Mouse (Mus musculus): ENCODE results near the gene Msi1. TPM values are rescaled to one million over a fixed set of nuclear protein-coding genes. Genes with fewer than 3 reads are reported as not detected.

The Msi1 gene
- total and polyA plus RNA-seq, 3 experiments, result 3.5 to 5.7 TPM; not detected in 1

- DNase-seq (ENCODE audit: low read depth, low spot score), result no peak
- no peaks in the 10 kb centered on the region for H3K27me3 ChIP-seq (ENCODE audit: control insufficient read depth in 1 of 2, insufficient read depth in 2 of 2, low read length in 2 of 2)
- TF ChIP-seq TCF12 (IDR thresholded peaks at IDR 0.05; ENCODE audit: low read depth, low read length), result no peak
- no peak for TF ChIP-seq EP300 (IDR thresholded peaks at IDR 0.05; ENCODE audit: low read depth in 1 of 2, low read length in 2 of 2)
- TF ChIP-seq ZC3H11A (IDR thresholded peaks at IDR 0.05; ENCODE audit: low read depth, low read length), result no peak
- peak; percentile 66; the same call in 1 of the 2 replicates for TF ChIP-seq USF1 (IDR thresholded peaks at IDR 0.05; ENCODE audit: low read depth, low read length)
- TF ChIP-seq ZNF384 (IDR thresholded peaks at IDR 0.05; ENCODE audit: low read depth, low read length), result no peak
- TF ChIP-seq MYC (IDR thresholded peaks at IDR 0.05; ENCODE audit: low read depth, low read length), result no peak
- no peaks in the 10 kb centered on the region for H3K79me2 ChIP-seq (ENCODE audit: control insufficient read depth, insufficient read depth, low read length, poor library complexity)
- H3K4me1 ChIP-seq (ENCODE audit: control insufficient read depth in 1 of 2, insufficient read depth in 2 of 2, low read length in 2 of 2), result no peaks in the 10 kb centered on the region
- no peak overlapping the region for H3K27ac ChIP-seq (ENCODE audit: control insufficient read depth, low read depth, low read length)
- H3K9me3 ChIP-seq (replicated peaks; ENCODE audit: insufficient read depth, low read length), result no peaks in the 10 kb centered on the region
- H3K36me3 ChIP-seq (ENCODE audit: control insufficient read depth in 1 of 2, insufficient read depth in 2 of 2, low read length in 2 of 2), result no peaks in the 10 kb centered on the region
- H3K4me3 ChIP-seq (ENCODE audit: control insufficient read depth in 1 of 2, insufficient read depth in 1 of 2, low read depth in 2 of 2, low read length in 2 of 2), result no peak overlapping the region
- no peak overlapping the region for H3K9ac ChIP-seq (ENCODE audit: control insufficient read depth, low read depth, low read length, poor library complexity, severe bottlenecking)
Observed at GRCm38 (mm10) chr5:115458918-115459317, 29.5 kb downstream of the Msi1 start.

GRCm38 (mm10) chr5:115464408-115465115, 35.2 kb downstream of the Msi1 start:
- no peaks in the 10 kb centered on the region for H3K79me2 ChIP-seq (ENCODE audit: control insufficient read depth, insufficient read depth, low read length, poor library complexity)
- H3K4me1 ChIP-seq (ENCODE audit: control insufficient read depth in 1 of 2, insufficient read depth in 2 of 2, low read length in 2 of 2), result peaks cover 2 to 7% of the 10 kb centered on the region in 2 experiments; a peak in 2 of 4 replicates
- H3K4me3 ChIP-seq (ENCODE audit: control insufficient read depth in 1 of 2, insufficient read depth in 1 of 2, low read depth in 2 of 2, low read length in 2 of 2), result no peak overlapping the region
- no peaks in the 10 kb centered on the region for H3K9me3 ChIP-seq (replicated peaks; ENCODE audit: insufficient read depth, low read length)
- no peaks in the 10 kb centered on the region for H3K27me3 ChIP-seq (ENCODE audit: control insufficient read depth in 1 of 2, insufficient read depth in 2 of 2, low read length in 2 of 2)
- no peak overlapping the region for H3K27ac ChIP-seq (ENCODE audit: control insufficient read depth, low read depth, low read length)
- peak; percentile 24 for DNase-seq (ENCODE audit: low read depth, low spot score)
- TF ChIP-seq CTCF (IDR thresholded peaks at IDR 0.05 in 2 of 3, conservative IDR thresholded peaks at IDR 0.05 in 1 of 3; ENCODE audit: control insufficient read depth in 1 of 3, insufficient read depth in 1 of 3, low read depth in 2 of 3, low read length in 3 of 3, poor library complexity in 1 of 3, severe bottlenecking in 1 of 3) (peak in 1 of 3 experiments; percentile 26; a peak in 2 of 6 replicates), NELFE (IDR thresholded peaks at IDR 0.05; ENCODE audit: low read depth, low read length) (no peak), E2F4 (IDR thresholded peaks at IDR 0.05; ENCODE audit: borderline replicate concordance, low read depth, low read length) (no peak)
- H3K36me3 ChIP-seq (ENCODE audit: control insufficient read depth in 1 of 2, insufficient read depth in 2 of 2, low read length in 2 of 2), result peaks cover 0 to 7% of the 10 kb centered on the region in 2 experiments; a peak in 2 of 4 replicates
- no peak overlapping the region for H3K9ac ChIP-seq (ENCODE audit: control insufficient read depth, low read depth, low read length, poor library complexity, severe bottlenecking)

- DNase-seq (ENCODE audit: low read depth, low spot score), result peak; percentile 86
- TF ChIP-seq RCOR1 (IDR thresholded peaks at IDR 0.05; ENCODE audit: low read depth, low read length) (peak; percentile 79), MYC (IDR thresholded peaks at IDR 0.05; ENCODE audit: low read depth, low read length) (no peak), ZKSCAN1 (IDR thresholded peaks at IDR 0.05; ENCODE audit: low read depth, low read length) (no peak), CHD1 (IDR thresholded peaks at IDR 0.05; ENCODE audit: low read depth, low read length) (no peak), ZC3H11A (IDR thresholded peaks at IDR 0.05; ENCODE audit: low read depth, low read length) (peak; percentile 44), ETS1 (IDR thresholded peaks at IDR 0.05; ENCODE audit: low read depth, low read length) (no peak), GATA1 (IDR thresholded peaks at IDR 0.05; ENCODE audit: low read depth, low read length) (peak; percentile 86), EP300 (IDR thresholded peaks at IDR 0.05; ENCODE audit: low read depth in 1 of 2, low read length in 2 of 2) (peak; percentile 58 to 77), TCF12 (IDR thresholded peaks at IDR 0.05; ENCODE audit: low read depth, low read length) (0 out of 2 replicates have a peak, but pooled peaks have one; percentile 36), HCFC1 (IDR thresholded peaks at IDR 0.05; ENCODE audit: low read depth, low read length) (0 out of 2 replicates have a peak, but pooled peaks have one; percentile 12), USF1 (IDR thresholded peaks at IDR 0.05; ENCODE audit: low read depth, low read length) (no peak), CTCF (IDR thresholded peaks at IDR 0.05 in 2 of 3, conservative IDR thresholded peaks at IDR 0.05 in 1 of 3; ENCODE audit: control insufficient read depth in 1 of 3, insufficient read depth in 1 of 3, low read depth in 2 of 3, low read length in 3 of 3, poor library complexity in 1 of 3, severe bottlenecking in 1 of 3) (peak; percentile 42 to 58 (median 50)), POLR2AphosphoS5 (IDR thresholded peaks at IDR 0.05; ENCODE audit: borderline replicate concordance, low read depth, low read length) (no peak), SMC3 (IDR thresholded peaks at IDR 0.05; ENCODE audit: low read depth, low read length) (peak; percentile 53), ZNF384 (IDR thresholded peaks at IDR 0.05; ENCODE audit: low read depth, low read length) (peak; percentile 51; the same call in 1 of the 2 replicates), JUND (IDR thresholded peaks at IDR 0.05; ENCODE audit: low read depth, low read length) (no peak), MXI1 (IDR thresholded peaks at IDR 0.05; ENCODE audit: low read depth, low read length) (peak; percentile 48; the same call in 1 of the 2 replicates), RAD21 (IDR thresholded peaks at IDR 0.05; ENCODE audit: low read depth, low read length) (peak; percentile 65)
Observed at GRCm38 (mm10) chr5:115465642-115466420, 36.4 kb downstream of the Msi1 start, which contains the start of gene Pla2g1b. Gene Pla2g1b, plus strand, starts transcription at chr5:115466262.

More at GRCm38 (mm10) chr5:115465642-115466420, 36.4 kb downstream of the Msi1 start, which contains the start of gene Pla2g1b:
- Histone ChIP-seq H3K79me2 (ENCODE audit: control insufficient read depth, insufficient read depth, low read length, poor library complexity) (no peaks in the 10 kb centered on the region), H3K9ac (ENCODE audit: control insufficient read depth, low read depth, low read length, poor library complexity, severe bottlenecking) (peak within 1 kb of the TSS; percentile 33), H3K27me3 (ENCODE audit: control insufficient read depth in 1 of 2, insufficient read depth in 2 of 2, low read length in 2 of 2) (no peaks in the 10 kb centered on the region), H3K9me3 (replicated peaks; ENCODE audit: insufficient read depth, low read length) (no peaks in the 10 kb centered on the region), H3K36me3 (ENCODE audit: control insufficient read depth in 1 of 2, insufficient read depth in 2 of 2, low read length in 2 of 2) (peaks cover 0 to 7% of the 10 kb centered on the region in 2 experiments; a peak in 2 of 4 replicates), H3K4me3 (ENCODE audit: control insufficient read depth in 1 of 2, insufficient read depth in 1 of 2, low read depth in 2 of 2, low read length in 2 of 2) (peak within 1 kb of the TSS; percentile 1 to 5; a peak in 1 of 4 replicates), H3K4me1 (ENCODE audit: control insufficient read depth in 1 of 2, insufficient read depth in 2 of 2, low read length in 2 of 2) (peaks cover 2 to 7% of the 10 kb centered on the region in 2 experiments; a peak in 2 of 4 replicates), H3K27ac (ENCODE audit: control insufficient read depth, low read depth, low read length) (peak within 1 kb of the TSS; percentile 20; the same call in 1 of the 2 replicates)

Measured in MEL (cell line).